Mouse (Mus musculus) B cell, adult 2 months (primary cell): ENCODE data around the gene Arid4b.
"Not testable (repeated sequence)": the region's sequence is repeated elsewhere in the genome, so short reads cannot be mapped to it uniquely, and the experiment has no call there.

ENCODE experiments used
- DNase-seq, 2 experiments: peaks; one replicate each; pipeline ENCODE4 v3.0.0; 2022

The Arid4b gene

GRCm38 (mm10) chr13:14063013-14063941 lies at the start of gene Arid4b, which contains the start of gene Ggps1:
Arid4b (plus strand) TSS chr13:14063232.
Ggps1 (minus strand) TSS chr13:14063488.
- DNase-seq = peak; percentile 93 to 96

GRCm38 (mm10) chr13:14014001-14014400 lies 49.0 kb upstream of the Arid4b start:
- no peak for DNase-seq

GRCm38 (mm10) chr13:14014540-14014939 lies 48.5 kb upstream of the Arid4b start:
- no peak for DNase-seq

- no peak for DNase-seq
Measured at GRCm38 (mm10) chr13:14015609-14016008, 47.4 kb upstream of the Arid4b start.

- no peak for DNase-seq
Measured at GRCm38 (mm10) chr13:14018283-14018682, 44.7 kb upstream of the Arid4b start.

- DNase-seq = no peak
Measured at GRCm38 (mm10) chr13:14018852-14019251, 44.2 kb upstream of the Arid4b start.

GRCm38 (mm10) chr13:14021417-14021816 lies 41.6 kb upstream of the Arid4b start:
- not testable (repeated sequence) for DNase-seq

GRCm38 (mm10) chr13:14025554-14025953 lies 37.5 kb upstream of the Arid4b start:
- no peak for DNase-seq

- DNase-seq = no peak
Measured at GRCm38 (mm10) chr13:14026154-14026820, 36.7 kb upstream of the Arid4b start.

- DNase-seq = no peak
Measured at GRCm38 (mm10) chr13:14033309-14034072, 29.5 kb upstream of the Arid4b start.

- no peak for DNase-seq
Measured at GRCm38 (mm10) chr13:14034073-14034348, 29.0 kb upstream of the Arid4b start.

GRCm38 (mm10) chr13:14035352-14035751 lies 27.7 kb upstream of the Arid4b start:
- not testable (repeated sequence) for DNase-seq

- DNase-seq = no peak
Measured at GRCm38 (mm10) chr13:14035875-14036630, 27.0 kb upstream of the Arid4b start.

GRCm38 (mm10) chr13:14038911-14039291 lies 24.1 kb upstream of the Arid4b start:
- DNase-seq = no peak

GRCm38 (mm10) chr13:14039292-14039965 lies 23.6 kb upstream of the Arid4b start, which contains the start of gene Tbce:
Tbce (minus strand) TSS chr13:14039638.
- peak; percentile 89 to 93 for DNase-seq

GRCm38 (mm10) chr13:14040186-14040585 lies 22.8 kb upstream of the Arid4b start:
- no peak for DNase-seq

- DNase-seq = no peak
Measured at GRCm38 (mm10) chr13:14043851-14044250, 19.2 kb upstream of the Arid4b start.

- no peak for DNase-seq
Measured at GRCm38 (mm10) chr13:14044521-14044920, 18.5 kb upstream of the Arid4b start.

- DNase-seq = no peak
Measured at GRCm38 (mm10) chr13:14049878-14050277, 13.2 kb upstream of the Arid4b start.

GRCm38 (mm10) chr13:14056801-14057200 lies 6.2 kb upstream of the Arid4b start:
- DNase-seq = no peak

- no peak for DNase-seq
Measured at GRCm38 (mm10) chr13:14059582-14059981, 3.5 kb upstream of the Arid4b start.
